Mouse (Mus musculus): Measurements from ENCODE around the gene Ces1c. TPM values are rescaled to one million over a fixed set of nuclear protein-coding genes. Genes with fewer than 3 reads are reported as not detected.

The Ces1c gene
- total and polyA plus RNA-seq, 3 experiments, result not detected

DNA sequence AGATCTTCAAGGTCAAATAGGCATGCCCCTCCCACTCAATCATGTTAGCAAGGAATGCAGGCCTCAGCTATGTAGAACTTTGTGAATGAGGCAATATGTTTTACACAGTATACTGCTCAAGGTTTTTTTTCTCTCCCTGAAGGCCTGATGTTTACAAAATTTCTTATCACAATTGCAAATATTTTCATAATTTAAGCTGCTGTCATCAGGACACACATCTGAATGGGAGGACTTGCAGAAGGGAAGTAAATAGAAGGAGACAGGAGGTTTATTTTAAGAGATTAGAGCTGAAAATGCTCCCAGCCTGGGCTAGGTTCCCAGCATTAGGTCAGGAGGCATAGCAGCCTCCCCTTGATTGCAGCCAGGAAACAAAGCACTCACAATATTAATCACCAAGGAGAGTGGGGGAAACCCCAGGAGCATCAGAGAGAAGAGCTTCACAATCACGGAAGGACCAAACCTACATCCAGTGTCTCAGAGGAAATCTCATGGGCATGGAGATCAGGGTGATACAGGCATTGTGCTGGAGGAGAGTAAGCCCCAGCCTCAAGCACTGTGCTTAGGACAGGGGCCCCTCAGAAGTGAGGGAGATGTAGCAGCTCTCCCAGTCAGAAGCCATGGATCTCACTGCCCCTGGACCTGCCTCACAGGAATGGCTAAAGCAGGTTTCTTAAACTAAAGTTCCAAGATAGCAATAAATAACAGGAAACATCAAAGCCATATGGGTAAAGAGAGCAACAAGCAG, 40.9 kb upstream of the Ces1c start:
- in situ Hi-C loops (cut with MboI; ENCODE audit: low pct_ligation_motif_present, low pct_unique_long_range_greater_than_20kb, low sequenced_read_pairs), result no loop called here
- Histone ChIP-seq H3K4me1 (ENCODE audit: control insufficient read depth in 1 of 2, insufficient read depth in 2 of 2) (peaks cover 0 to 22% of the 10 kb centered on the region in 2 experiments; a peak in 2 of 4 replicates), H3K27me3 (replicated peaks) (no peaks in the 10 kb centered on the region), H3K9ac (ENCODE audit: insufficient read depth, low read depth) (no peak overlapping the region), H3K36me3 (replicated peaks in 1 of 2; ENCODE audit: control insufficient read depth in 1 of 2, insufficient read depth in 1 of 2, low read length in 1 of 2) (no peaks in the 10 kb centered on the region), H3K4me2 (ENCODE audit: insufficient read depth, low read depth, poor library complexity, severe bottlenecking) (no peak overlapping the region), H3K4me3 (replicated peaks in 1 of 3; ENCODE audit: low read depth in 2 of 3, low read length in 2 of 3, poor library complexity in 1 of 3) (no peak overlapping the region), H3K79me2 (replicated peaks; ENCODE audit: control insufficient read depth, extremely low read depth, insufficient read depth, poor library complexity, severe bottlenecking) (no peaks in the 10 kb centered on the region), H3K27ac (ENCODE audit: insufficient read depth, low read depth) (no peak overlapping the region), H3K9me3 (replicated peaks; ENCODE audit: low read length) (no peaks in the 10 kb centered on the region)
- dilution Hi-C loops (cut with MboI; ENCODE audit: extremely low pct_ligation_motif_present, extremely low pct_unique_long_range_greater_than_20kb, low sequenced_read_pairs), result no loop called here
- DNase-seq (ENCODE audit: extremely low read depth), result peak; percentile 49
- TF ChIP-seq EP300 (IDR thresholded peaks at IDR 0.05; ENCODE audit: low read length) (peak; percentile 55), PAX5 (IDR thresholded peaks at IDR 0.05; ENCODE audit: low read length) (no peak), IRF4 (IDR thresholded peaks at IDR 0.05; ENCODE audit: low read depth, low read length) (peak; percentile 49; the same call in 1 of the 2 replicates)

DNA sequence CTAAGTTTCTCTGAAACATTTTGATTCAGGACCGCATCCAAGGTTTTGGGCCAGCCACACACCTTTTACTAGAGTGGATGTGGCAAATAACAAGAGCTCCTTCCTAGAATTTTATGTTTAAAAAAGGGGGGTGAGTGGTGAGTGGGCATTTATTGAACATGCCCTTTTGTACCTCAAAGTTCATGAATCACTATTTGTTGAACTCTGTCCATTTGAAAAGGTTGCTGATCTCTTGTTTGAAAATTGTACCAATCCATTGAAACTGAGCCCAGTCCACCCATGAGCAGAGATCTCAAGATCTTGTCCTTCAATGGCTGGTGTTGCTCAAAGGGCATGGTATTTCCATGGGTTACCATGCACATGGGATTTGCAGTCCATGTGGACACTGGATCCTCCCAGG, 32.3 kb upstream of the Ces1c start:
- Histone ChIP-seq H3K9ac (ENCODE audit: insufficient read depth, low read depth) (no peak overlapping the region), H3K4me1 (ENCODE audit: control insufficient read depth in 1 of 2, insufficient read depth in 2 of 2) (no peaks in the 10 kb centered on the region)
- in situ Hi-C loops (cut with MboI; ENCODE audit: low pct_ligation_motif_present, low pct_unique_long_range_greater_than_20kb, low sequenced_read_pairs), result no loop called here

DNA sequence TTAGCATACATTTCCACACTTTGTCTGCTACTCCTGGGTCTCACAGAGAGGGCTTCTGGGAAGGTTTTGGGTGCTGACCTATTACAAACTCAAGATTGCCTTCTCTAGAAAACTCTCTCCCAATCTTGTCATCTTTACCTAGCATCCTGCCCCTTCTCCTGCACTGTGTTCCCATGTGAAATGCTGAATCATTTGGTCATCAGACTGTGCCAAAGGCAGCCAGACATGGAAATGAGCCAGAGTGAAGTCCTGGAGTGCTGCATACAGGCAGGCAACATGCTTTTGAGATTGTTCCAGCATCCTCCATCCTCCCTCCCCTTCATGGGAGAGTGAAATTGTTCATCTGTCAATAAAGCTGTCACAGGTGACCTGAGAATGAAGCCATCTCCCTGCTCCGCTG, 20.3 kb upstream of the Ces1c start:
- no peaks in the 10 kb centered on the region for H3K9me3 ChIP-seq (replicated peaks; ENCODE audit: low read length)
- H3K9ac ChIP-seq (ENCODE audit: insufficient read depth, low read depth), result no peak overlapping the region
- no peak overlapping the region for H3K27ac ChIP-seq (ENCODE audit: insufficient read depth, low read depth)
- H3K79me2 ChIP-seq (replicated peaks; ENCODE audit: control insufficient read depth, extremely low read depth, insufficient read depth, poor library complexity, severe bottlenecking), result no peaks in the 10 kb centered on the region
- no peak overlapping the region for H3K4me2 ChIP-seq (ENCODE audit: insufficient read depth, low read depth, poor library complexity, severe bottlenecking)
- H3K36me3 ChIP-seq (replicated peaks in 1 of 2; ENCODE audit: control insufficient read depth in 1 of 2, insufficient read depth in 1 of 2, low read length in 1 of 2), result no peaks in the 10 kb centered on the region
- in situ Hi-C loops (cut with MboI; ENCODE audit: low pct_ligation_motif_present, low pct_unique_long_range_greater_than_20kb, low sequenced_read_pairs) (no loop called here), dilution Hi-C loops (cut with MboI; ENCODE audit: extremely low pct_ligation_motif_present, extremely low pct_unique_long_range_greater_than_20kb, low sequenced_read_pairs) (no loop called here)
- no peak for DNase-seq (ENCODE audit: extremely low read depth)
- peaks cover 5% of the 10 kb centered on the region for H3K27me3 ChIP-seq (replicated peaks)
- no peaks in the 10 kb centered on the region for H3K4me1 ChIP-seq (ENCODE audit: control insufficient read depth in 1 of 2, insufficient read depth in 2 of 2)
- no peak overlapping the region for H3K4me3 ChIP-seq (replicated peaks in 1 of 3; ENCODE audit: low read depth in 2 of 3, low read length in 2 of 3, poor library complexity in 1 of 3)
- TF ChIP-seq ZNF384 (IDR thresholded peaks at IDR 0.05; ENCODE audit: low read depth, low read length) (no peak), GABPA (IDR thresholded peaks at IDR 0.05; ENCODE audit: insufficient replicate concordance, low read depth, low read length) (no peak), NRF1 (IDR thresholded peaks at IDR 0.05; ENCODE audit: low read depth, low read length) (no peak), ZC3H11A (IDR thresholded peaks at IDR 0.05; ENCODE audit: low read depth, low read length) (no peak), MXI1 (IDR thresholded peaks at IDR 0.05; ENCODE audit: low read depth, low read length) (no peak), ELF1 (IDR thresholded peaks at IDR 0.05; ENCODE audit: low read depth, low read length) (no peak), TBP (conservative IDR thresholded peaks at IDR 0.05; ENCODE audit: low read depth, low read length) (no peak), SIN3A (IDR thresholded peaks at IDR 0.05; ENCODE audit: low read length) (no peak), CTCF (conservative IDR thresholded peaks at IDR 0.05 in 1 of 2, IDR thresholded peaks at IDR 0.05 in 1 of 2; ENCODE audit: low read depth in 2 of 2, low read length in 2 of 2) (no peak), TCF12 (IDR thresholded peaks at IDR 0.05; ENCODE audit: low read depth, low read length) (no peak), USF2 (conservative IDR thresholded peaks at IDR 0.05; ENCODE audit: low read depth, low read length) (no peak), MAFK (IDR thresholded peaks at IDR 0.05; ENCODE audit: insufficient replicate concordance, low read length) (no peak), ETS1 (conservative IDR thresholded peaks at IDR 0.05; ENCODE audit: low read depth, low read length) (no peak), RCOR1 (conservative IDR thresholded peaks at IDR 0.05; ENCODE audit: low read depth, low read length) (no peak), CHD1 (IDR thresholded peaks at IDR 0.05; ENCODE audit: low read depth, low read length) (no peak), MAX (IDR thresholded peaks at IDR 0.05; ENCODE audit: low read length) (no peak), RAD21 (IDR thresholded peaks at IDR 0.05; ENCODE audit: low read depth, low read length) (no peak), UBTF (IDR thresholded peaks at IDR 0.05; ENCODE audit: low read depth, low read length) (no peak), IRF4 (IDR thresholded peaks at IDR 0.05; ENCODE audit: low read depth, low read length) (no peak)

More for the DNA sequence above, 32.3 kb upstream of the Ces1c start:
- H3K27me3 ChIP-seq (replicated peaks), result no peaks in the 10 kb centered on the region
- no peak for DNase-seq (ENCODE audit: extremely low read depth)
- H3K27ac ChIP-seq (ENCODE audit: insufficient read depth, low read depth), result no peak overlapping the region
- TF ChIP-seq POLR2AphosphoS2 (IDR thresholded peaks at IDR 0.05; ENCODE audit: low read depth, low read length) (no peak), MAFK (IDR thresholded peaks at IDR 0.05; ENCODE audit: insufficient replicate concordance, low read length) (no peak), SMC3 (IDR thresholded peaks at IDR 0.05; ENCODE audit: low read depth, low read length) (no peak), ZC3H11A (IDR thresholded peaks at IDR 0.05; ENCODE audit: low read depth, low read length) (no peak), KAT2A (IDR thresholded peaks at IDR 0.05; ENCODE audit: insufficient replicate concordance, low read length) (no peak), BHLHE40 (IDR thresholded peaks at IDR 0.05; ENCODE audit: low read depth, low read length) (no peak), MXI1 (IDR thresholded peaks at IDR 0.05; ENCODE audit: low read depth, low read length) (no peak), EP300 (IDR thresholded peaks at IDR 0.05; ENCODE audit: low read length) (no peak), UBTF (IDR thresholded peaks at IDR 0.05; ENCODE audit: low read depth, low read length) (no peak), ZMIZ1 (IDR thresholded peaks at IDR 0.05; ENCODE audit: low read depth, low read length) (no peak), TCF12 (IDR thresholded peaks at IDR 0.05; ENCODE audit: low read depth, low read length) (no peak), NELFE (IDR thresholded peaks at IDR 0.05; ENCODE audit: low read depth, low read length) (no peak), ELF1 (IDR thresholded peaks at IDR 0.05; ENCODE audit: low read depth, low read length) (no peak), JUND (conservative IDR thresholded peaks at IDR 0.05; ENCODE audit: low read depth, low read length) (no peak)
- H3K36me3 ChIP-seq (replicated peaks in 1 of 2; ENCODE audit: control insufficient read depth in 1 of 2, insufficient read depth in 1 of 2, low read length in 1 of 2), result no peaks in the 10 kb centered on the region
- no peak overlapping the region for H3K4me2 ChIP-seq (ENCODE audit: insufficient read depth, low read depth, poor library complexity, severe bottlenecking)
- no peaks in the 10 kb centered on the region for H3K9me3 ChIP-seq (replicated peaks; ENCODE audit: low read length)
- H3K79me2 ChIP-seq (replicated peaks; ENCODE audit: control insufficient read depth, extremely low read depth, insufficient read depth, poor library complexity, severe bottlenecking), result no peaks in the 10 kb centered on the region
- no peak overlapping the region for H3K4me3 ChIP-seq (replicated peaks in 1 of 3; ENCODE audit: low read depth in 2 of 3, low read length in 2 of 3, poor library complexity in 1 of 3)
- dilution Hi-C loops (cut with MboI; ENCODE audit: extremely low pct_ligation_motif_present, extremely low pct_unique_long_range_greater_than_20kb, low sequenced_read_pairs), result no loop called here
